In genomic region chr14:77771626-77772025, GRCm38 (mm10) we compare ENCODE assay signal across 24 mouse cellular contexts.
"Had no signal": no experiment of that assay in that cellular context is flagged by ENCODE, and none has a peak within 500 bp of the region (broad histone marks: within the 10 kb centered on the region; RNA-seq: fewer than 3 reads in every experiment).

No protein-coding gene starts in this region.

- ATAC-seq: hindbrain, postnatal 0 days; intestine, embryonic 16.5 days had no signal

- H3K27me3 ChIP-seq: heart, embryonic 13.5 days; heart, embryonic 15.5 days; hindbrain, embryonic 13.5 days; hindbrain, embryonic 15.5 days; kidney, embryonic 15.5 days; limb, embryonic 13.5 days; limb, embryonic 15.5 days had no signal

- H3K4me3 ChIP-seq: heart, embryonic 10.5 days; heart, embryonic 13.5 days; heart, embryonic 15.5 days; hindbrain, embryonic 13.5 days; hindbrain, embryonic 15.5 days; kidney, embryonic 15.5 days; limb, embryonic 13.5 days; limb, embryonic 15.5 days had no signal

- H3K27ac ChIP-seq: heart, embryonic 10.5 days; heart, embryonic 13.5 days; heart, embryonic 15.5 days; hindbrain, embryonic 13.5 days; hindbrain, embryonic 15.5 days; hindbrain, postnatal 0 days; kidney, embryonic 15.5 days; kidney, postnatal 0 days; limb, embryonic 13.5 days; limb, embryonic 15.5 days had no signal

- H3K4me1 ChIP-seq: heart, embryonic 10.5 days; heart, embryonic 13.5 days; heart, embryonic 15.5 days; hindbrain, embryonic 13.5 days; hindbrain, embryonic 15.5 days; kidney, embryonic 15.5 days; limb, embryonic 13.5 days; limb, embryonic 15.5 days had no signal

- H3K4me2 ChIP-seq: heart, embryonic 13.5 days; heart, embryonic 15.5 days; hindbrain, embryonic 13.5 days; hindbrain, embryonic 15.5 days; kidney, embryonic 15.5 days; limb, embryonic 13.5 days; limb, embryonic 15.5 days had no signal

- H3K9ac ChIP-seq: heart, embryonic 13.5 days; heart, embryonic 15.5 days; hindbrain, embryonic 13.5 days; hindbrain, embryonic 15.5 days; kidney, embryonic 15.5 days; limb, embryonic 13.5 days; limb, embryonic 15.5 days had no signal

- H3K9me3 ChIP-seq: heart, embryonic 10.5 days; heart, embryonic 13.5 days; heart, embryonic 15.5 days; hindbrain, embryonic 13.5 days; hindbrain, embryonic 15.5 days; kidney, embryonic 15.5 days; limb, embryonic 13.5 days; limb, embryonic 15.5 days had no signal

- H3K36me3 ChIP-seq: heart, embryonic 10.5 days; heart, embryonic 13.5 days; heart, embryonic 15.5 days; hindbrain, embryonic 13.5 days; hindbrain, embryonic 15.5 days; kidney, embryonic 15.5 days; limb, embryonic 13.5 days; limb, embryonic 15.5 days had no signal

- DNase-seq: gastrocnemius, postnatal 14 days; gastrocnemius, postnatal 36 days; heart, adult 18-20 months; heart, postnatal 14 days; heart, postnatal 36 days; kidney, adult 11 months; kidney, adult 2 months; kidney, adult 9 months; kidney, postnatal 14 days; kidney, postnatal 36 days; layer of hippocampus, adult 9-11 months; layer of hippocampus, postnatal 36 days; left cerebral cortex, postnatal 4 days had no signal
